Mouse (Mus musculus) ES-Bruce4 (cell line): Measurements from ENCODE around the gene Slfn5. TPM values are rescaled to one million over a fixed set of nuclear protein-coding genes. Genes with fewer than 3 reads are reported as not detected.

Source experiments
- H3K27ac ChIP-seq: 2 replicates; pipeline ENCODE4 v1.5.1; 2012; ENCODE audit warnings: low read length, inconsistent platforms; ENCODE audit not compliant: insufficient read depth
- H3K27me3 ChIP-seq: 2 replicates; pipeline ENCODE4 v1.6.1; 2012; ENCODE audit warnings: mild to moderate bottlenecking, low read length, inconsistent platforms; ENCODE audit not compliant: control insufficient read depth, poor library complexity, insufficient read depth, severe bottlenecking
- H3K36me3 ChIP-seq: 2 replicates; pipeline ENCODE4 v1.6.1; 2012; ENCODE audit warnings: inconsistent platforms, mild to moderate bottlenecking, low read length, moderate library complexity; ENCODE audit not compliant: control insufficient read depth, poor library complexity, insufficient read depth, severe bottlenecking
- H3K4me1 ChIP-seq: one replicate; pipeline ENCODE4 v1.8.1; 2011; ENCODE audit warnings: low read length; ENCODE audit not compliant: control insufficient read depth, insufficient read depth
- H3K4me3 ChIP-seq: 2 replicates; pipeline ENCODE4 v1.5.1; 2011; ENCODE audit warnings: low read depth, mild to moderate bottlenecking, low read length
- H3K9ac ChIP-seq: 2 replicates; pipeline ENCODE4 v1.6.1; 2012; ENCODE audit warnings: low read depth, mild to moderate bottlenecking, inconsistent platforms; ENCODE audit not compliant: poor library complexity, severe bottlenecking
- H3K9me3 ChIP-seq: replicated peaks from 2 replicates; pipeline ENCODE4 v1.6.1; 2012; ENCODE audit warnings: mild to moderate bottlenecking, low read length, inconsistent platforms; ENCODE audit not compliant: control insufficient read depth, poor library complexity, insufficient read depth, severe bottlenecking
- CTCF ChIP-seq: IDR thresholded peaks from one replicate; pipeline ENCODE4 v1.8.1; 2011; ENCODE audit warnings: low read depth, low read length
- EP300 ChIP-seq: IDR thresholded peaks from 2 replicates; pipeline ENCODE4 v1.6.1; 2011; ENCODE audit warnings: low read depth, low read length; ENCODE audit not compliant: insufficient read depth
- POLR2A ChIP-seq: IDR thresholded peaks from one replicate; pipeline ENCODE4 v1.8.1; 2011; ENCODE audit warnings: low read length; ENCODE audit not compliant: insufficient read depth
- polyA plus RNA-seq: library from polyadenylated mRNA; stranded (reverse); fragments of >200 nt; gene quantifications from 2 replicates; pipeline ENCODE4 v1.2.4, GENCODE M21; 2011; ENCODE audit warnings: low read depth; ENCODE audit not compliant: missing spikeins, insufficient read depth, insufficient read length

The Slfn5 gene
- polyA plus RNA-seq, 1 experiment = 3.7 TPM

DNA sequence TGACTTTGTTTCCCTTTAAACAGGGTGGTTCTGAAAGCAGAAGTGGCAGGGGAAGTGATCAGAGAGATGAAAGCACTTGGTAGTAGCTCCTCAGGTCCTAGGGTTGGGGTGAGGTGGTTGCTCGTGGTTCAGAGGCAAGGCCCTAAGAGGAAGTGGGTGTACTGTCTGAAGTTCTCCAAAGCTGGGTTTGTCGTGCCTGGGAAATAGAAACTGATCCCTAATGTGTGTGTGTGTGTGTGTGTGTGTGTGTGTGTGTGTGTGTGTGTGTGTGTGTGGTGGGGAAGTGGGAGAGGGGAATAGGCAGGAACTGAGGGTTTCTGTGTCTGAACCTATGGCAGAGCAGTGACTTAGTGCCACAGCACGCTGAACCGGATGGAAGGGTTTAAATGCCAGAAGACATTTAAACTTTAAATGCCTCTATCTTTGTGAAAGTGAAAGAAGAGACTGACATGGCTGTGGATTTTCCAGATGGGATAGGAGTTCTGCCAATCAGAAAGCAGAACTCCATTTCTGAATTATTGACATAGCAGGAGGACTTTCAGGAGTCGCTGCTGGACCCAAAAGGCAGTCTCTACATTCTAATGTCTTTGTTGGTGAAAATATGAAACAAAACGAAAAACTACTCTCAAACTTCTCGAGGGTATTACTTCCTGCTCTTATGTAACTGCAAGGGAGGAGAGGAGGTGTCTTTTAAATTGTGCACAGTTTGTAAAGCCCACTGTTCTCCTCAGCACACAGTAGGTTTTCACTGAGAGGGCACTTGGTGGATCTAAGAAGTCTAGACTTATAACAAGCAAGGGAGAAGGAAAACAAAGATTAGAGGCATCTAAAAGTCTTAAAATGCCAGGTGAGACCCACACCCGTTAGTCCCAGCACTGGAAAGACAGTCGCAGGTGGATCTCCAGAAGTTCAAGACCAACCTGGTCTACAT lies 1.7 kb downstream of the Slfn5 start:
- no peak overlapping the region for H3K27ac ChIP-seq
- peaks cover 2% of the 10 kb centered on the region for H3K4me1 ChIP-seq
- no peak for TF ChIP-seq EP300
- no peak for TF ChIP-seq POLR2A
- TF ChIP-seq CTCF = no peak
- H3K9ac ChIP-seq = no peak overlapping the region
- peaks cover 4% of the 10 kb centered on the region; the same call in 1 of the 2 replicates for H3K27me3 ChIP-seq
- no peak overlapping the region for H3K4me3 ChIP-seq
- no peaks in the 10 kb centered on the region for H3K9me3 ChIP-seq
- no peaks in the 10 kb centered on the region for H3K36me3 ChIP-seq

DNA sequence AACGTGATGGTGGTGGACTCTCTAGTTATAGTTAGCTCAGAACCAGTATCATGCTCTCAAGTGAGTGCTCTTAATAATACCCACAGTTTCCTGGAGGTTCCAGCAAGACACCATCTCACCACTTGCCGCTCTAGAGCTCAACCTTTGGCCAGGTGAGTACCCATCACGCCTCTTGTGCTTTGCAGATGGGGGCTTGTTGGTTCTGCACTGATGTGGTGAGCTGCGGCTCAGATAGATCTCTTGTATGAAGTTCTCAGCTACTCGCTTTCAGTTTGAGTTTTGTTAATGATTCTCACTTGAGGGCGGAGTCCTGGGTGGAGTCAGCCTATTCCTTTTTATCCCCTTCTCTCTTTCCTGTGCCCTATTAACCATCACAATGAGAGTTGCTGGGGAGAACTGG lies 3.5 kb downstream of the Slfn5 start:
- Histone ChIP-seq H3K4me1 (no peaks in the 10 kb centered on the region), H3K27me3 (peaks cover 4% of the 10 kb centered on the region; the same call in 1 of the 2 replicates), H3K27ac (no peak overlapping the region), H3K4me3 (no peak overlapping the region), H3K9ac (no peak overlapping the region), H3K36me3 (no peaks in the 10 kb centered on the region), H3K9me3 (no peaks in the 10 kb centered on the region)
- no peak for TF ChIP-seq EP300
- no peak for TF ChIP-seq POLR2A
- no peak for TF ChIP-seq CTCF

DNA sequence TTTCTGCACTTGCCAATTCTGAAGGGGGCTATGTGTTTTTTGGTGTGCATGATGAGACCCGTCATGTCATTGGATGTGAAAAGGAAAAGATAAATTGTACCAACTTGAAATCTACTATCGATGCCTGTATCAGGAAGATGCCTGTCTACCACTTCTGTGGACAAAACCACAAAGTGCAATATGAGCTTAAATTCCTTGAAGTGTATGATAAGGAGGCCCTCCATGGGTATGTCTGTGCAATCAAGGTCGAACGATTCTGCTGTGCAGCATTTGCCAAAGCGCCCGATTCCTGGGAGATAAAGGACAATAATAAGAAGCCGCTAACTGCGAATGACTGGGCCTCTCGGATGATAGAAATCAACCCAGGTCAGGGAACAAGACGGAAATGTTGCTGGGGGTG lies 5.8 kb downstream of the Slfn5 start:
- Histone ChIP-seq H3K4me1 (no peaks in the 10 kb centered on the region), H3K36me3 (no peaks in the 10 kb centered on the region), H3K9me3 (no peaks in the 10 kb centered on the region), H3K9ac (no peak overlapping the region), H3K27ac (no peak overlapping the region), H3K27me3 (0 out of 2 replicates have a peak, but pooled peaks cover 3% of the 10 kb centered on the region), H3K4me3 (no peak overlapping the region)
- TF ChIP-seq POLR2A = no peak
- TF ChIP-seq CTCF = no peak
- TF ChIP-seq EP300 = no peak

DNA sequence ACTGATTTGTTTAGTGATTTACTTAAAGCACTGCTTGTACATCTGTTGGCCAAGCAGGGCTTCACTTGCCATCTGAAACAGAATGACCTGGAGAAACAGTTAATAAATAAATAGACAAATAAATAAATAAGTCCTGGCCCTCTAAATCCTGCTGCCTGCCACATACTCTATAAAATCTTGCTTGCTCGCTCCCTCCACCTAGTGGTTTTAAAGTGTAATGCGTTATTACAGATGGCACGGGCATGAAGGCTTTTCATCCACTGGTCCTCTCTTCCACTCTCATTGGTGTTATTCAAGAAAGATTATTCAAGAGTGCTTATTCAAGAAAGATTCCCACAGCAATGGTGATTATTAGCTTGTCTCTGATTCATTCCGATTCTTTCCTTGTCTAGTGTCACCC lies 8.5 kb downstream of the Slfn5 start:
- Histone ChIP-seq H3K9me3 (no peaks in the 10 kb centered on the region), H3K27me3 (0 out of 2 replicates have a peak, but pooled peaks cover 1% of the 10 kb centered on the region), H3K4me3 (no peak overlapping the region), H3K4me1 (no peaks in the 10 kb centered on the region), H3K36me3 (no peaks in the 10 kb centered on the region), H3K27ac (no peak overlapping the region), H3K9ac (no peak overlapping the region)
- TF ChIP-seq POLR2A = no peak
- TF ChIP-seq CTCF = peak; percentile 13

DNA sequence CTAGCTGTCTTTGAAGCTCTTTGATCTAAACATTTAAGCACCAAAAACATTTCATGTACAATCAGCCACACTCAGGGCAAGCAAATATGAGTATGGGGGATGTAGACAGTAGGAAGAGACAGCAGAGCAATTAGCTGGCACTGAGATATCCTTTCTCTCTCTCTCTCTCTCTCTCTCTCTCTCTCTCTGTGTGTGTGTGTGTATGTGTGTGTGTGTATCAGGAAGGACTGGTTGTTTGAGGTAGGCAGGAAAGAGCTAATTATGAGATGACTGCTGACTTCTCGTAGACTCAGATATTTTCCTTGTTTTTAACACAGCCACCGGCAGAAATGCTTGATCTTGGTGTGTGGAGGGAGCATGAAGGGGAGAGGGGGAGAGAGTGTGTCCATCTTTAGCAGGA lies 10.6 kb downstream of the Slfn5 start:
- Histone ChIP-seq H3K27ac (no peak overlapping the region), H3K4me3 (no peak overlapping the region), H3K9ac (no peak overlapping the region), H3K36me3 (no peaks in the 10 kb centered on the region), H3K4me1 (no peaks in the 10 kb centered on the region), H3K27me3 (0 out of 2 replicates have a peak, but pooled peaks cover 1% of the 10 kb centered on the region), H3K9me3 (no peaks in the 10 kb centered on the region)
- no peak for TF ChIP-seq POLR2A
- no peak for TF ChIP-seq CTCF
- no peak for TF ChIP-seq EP300

DNA sequence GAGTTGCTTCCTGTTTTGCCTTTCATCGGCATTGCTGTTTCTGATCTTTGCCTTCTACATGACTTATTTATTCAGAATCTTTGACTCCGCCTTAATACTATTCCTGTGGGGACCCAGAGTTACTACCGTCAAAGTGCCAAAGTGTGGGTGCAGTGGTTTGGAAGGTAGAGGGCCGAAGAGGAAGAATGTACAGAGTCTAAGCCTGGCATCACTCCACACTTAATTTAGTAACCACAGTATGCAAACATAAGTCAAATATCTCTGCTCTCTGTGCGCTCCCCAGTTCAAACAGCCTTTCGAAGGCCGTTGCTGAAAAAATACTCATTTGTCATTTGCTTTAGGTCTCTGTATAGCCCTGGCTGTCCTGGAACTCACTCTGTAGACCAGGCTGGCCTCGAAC lies 11.1 kb downstream of the Slfn5 start:
- H3K9ac ChIP-seq = no peak overlapping the region
- no peaks in the 10 kb centered on the region for H3K9me3 ChIP-seq
- H3K27me3 ChIP-seq = 0 out of 2 replicates have a peak, but pooled peaks cover 1% of the 10 kb centered on the region
- no peaks in the 10 kb centered on the region for H3K4me1 ChIP-seq
- H3K4me3 ChIP-seq = no peak overlapping the region
- TF ChIP-seq POLR2A = no peak
- TF ChIP-seq EP300 = no peak
- TF ChIP-seq CTCF = no peak
- no peak overlapping the region for H3K27ac ChIP-seq
- H3K36me3 ChIP-seq = no peaks in the 10 kb centered on the region
